Mouse (Mus musculus): ENCODE measurements around the gene Mllt3.

- TF ChIP-seq CTCF (IDR thresholded peaks at IDR 0.05; ENCODE audit: low read depth) (no peak), EP300 (IDR thresholded peaks at IDR 0.05; ENCODE audit: low read depth) (no peak)
These were observed 210.0 kb downstream of the Mllt3 start for GRCm38 (mm10) chr4:87823191-87823590.

All from heart, postnatal 0 days (tissue).